Mouse (Mus musculus): ENCODE measurements around the gene Nudt3.
"Not testable (repeated sequence)": the region's sequence is repeated elsewhere in the genome, so short reads cannot be mapped to it uniquely, and the experiment has no call there.

Gene Nudt3

DNA sequence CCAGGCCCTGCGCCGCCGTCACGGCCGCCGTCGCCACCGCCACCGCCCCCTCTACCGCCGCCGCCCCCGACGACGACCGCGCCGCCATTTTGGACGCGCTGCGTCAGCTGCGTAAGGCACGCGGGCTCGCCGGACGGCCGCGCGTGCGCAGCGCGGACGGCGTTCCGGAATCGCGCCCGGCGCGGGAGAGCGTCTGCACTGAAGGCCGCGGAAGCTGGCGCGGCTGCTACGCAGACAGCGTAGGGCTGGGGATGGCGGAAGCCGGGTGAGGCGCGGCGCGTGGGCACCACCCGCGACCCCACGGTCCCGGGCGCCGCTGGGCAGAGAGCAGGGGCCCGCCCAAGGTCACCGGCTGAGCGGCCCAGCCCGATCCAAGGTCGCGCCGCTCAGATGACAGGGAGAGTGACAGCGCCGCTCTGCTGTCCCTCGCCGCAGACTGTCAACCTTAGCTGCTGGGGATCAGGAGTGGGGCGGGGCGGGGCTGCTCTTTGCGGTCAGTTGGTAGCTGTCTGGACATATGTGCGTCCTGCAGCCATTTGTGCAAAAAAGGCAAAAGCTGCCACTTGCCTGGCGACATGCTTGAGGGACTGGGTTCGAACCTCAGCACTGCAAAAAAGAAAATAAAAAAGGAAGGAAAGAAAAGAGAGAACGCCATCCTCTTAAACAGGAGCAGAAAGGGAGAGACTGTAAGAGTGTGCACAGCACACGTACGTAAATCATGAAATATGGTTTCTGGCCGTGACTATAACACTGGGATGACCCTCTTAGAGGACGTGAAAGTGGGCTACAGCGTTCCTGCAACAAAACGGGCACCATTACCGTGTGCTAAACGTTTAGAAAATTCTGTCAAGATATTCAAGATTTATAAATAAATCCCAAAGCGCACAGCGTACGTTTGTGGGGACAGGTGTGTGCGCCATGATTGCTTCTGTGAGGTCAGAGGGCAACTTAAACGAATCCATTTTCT lies at the start of gene Nudt3:
Gene Nudt3 (minus strand): TSS at position 136 of the 967 bp plus-strand sequence.
- peak; percentile 87 for DNase-seq (ENCODE audit: low spot score)

DNA sequence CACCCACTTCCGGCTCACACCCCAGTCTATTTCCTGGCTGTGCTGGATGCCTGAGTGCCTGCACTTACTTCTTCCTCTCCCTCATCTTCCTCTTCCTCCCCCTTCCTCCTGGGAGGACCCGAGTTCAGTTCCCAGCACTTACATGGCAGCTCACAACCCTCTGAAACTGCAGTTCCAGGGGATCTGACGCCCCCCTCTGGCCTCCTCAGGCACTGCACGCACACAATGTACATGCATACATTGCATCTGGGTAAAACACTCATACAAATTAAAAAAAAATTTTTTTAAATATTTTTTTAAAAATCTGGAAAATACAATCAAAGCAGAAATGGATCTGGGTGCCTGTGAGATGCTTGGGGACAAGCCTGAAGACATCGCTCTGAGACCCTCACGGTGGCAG lies 48.4 kb upstream of the Nudt3 start:
- DNase-seq (ENCODE audit: low spot score) = no peak

DNA sequence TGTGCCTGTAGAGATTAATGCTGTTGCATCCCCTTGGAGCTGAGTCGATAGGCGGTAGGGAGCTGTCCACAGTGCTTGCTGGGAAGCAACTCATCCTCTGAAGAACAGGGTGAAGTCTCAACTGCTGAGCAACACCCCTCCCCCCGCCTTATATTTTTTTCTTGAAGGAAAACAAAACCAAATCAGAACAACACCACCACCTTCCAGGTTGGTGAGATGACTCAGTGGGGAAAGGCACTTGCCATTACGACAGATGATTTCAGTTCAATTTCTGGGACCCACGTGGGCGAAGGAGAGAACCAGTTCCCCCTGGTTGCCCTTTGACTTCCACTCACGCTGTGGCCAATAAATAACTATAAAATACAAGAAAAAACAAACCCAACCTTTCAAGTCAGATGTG lies 35.5 kb upstream of the Nudt3 start:
- no peak for DNase-seq (ENCODE audit: low spot score)

DNA sequence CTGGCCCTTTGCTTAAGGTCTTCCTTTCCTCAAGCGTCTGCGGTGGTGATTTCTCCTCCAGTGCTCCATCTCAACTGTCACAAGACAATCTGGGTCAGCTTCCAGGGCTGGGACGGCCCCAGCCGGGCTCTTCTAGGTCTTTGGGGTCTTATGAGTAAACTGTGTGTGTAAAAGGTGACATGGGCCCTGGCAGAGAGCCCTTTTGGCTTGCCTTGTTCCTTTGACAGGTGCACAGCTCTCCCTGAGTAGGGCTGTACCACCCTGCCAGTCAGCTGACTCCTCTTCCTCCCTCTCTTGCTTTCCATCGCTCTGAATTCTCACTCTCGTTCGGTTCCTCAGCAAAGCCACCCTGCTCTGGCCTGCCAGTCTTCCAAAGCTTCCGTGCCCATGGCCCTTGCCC lies 33.8 kb upstream of the Nudt3 start:
- no peak for DNase-seq (ENCODE audit: low spot score)

DNA sequence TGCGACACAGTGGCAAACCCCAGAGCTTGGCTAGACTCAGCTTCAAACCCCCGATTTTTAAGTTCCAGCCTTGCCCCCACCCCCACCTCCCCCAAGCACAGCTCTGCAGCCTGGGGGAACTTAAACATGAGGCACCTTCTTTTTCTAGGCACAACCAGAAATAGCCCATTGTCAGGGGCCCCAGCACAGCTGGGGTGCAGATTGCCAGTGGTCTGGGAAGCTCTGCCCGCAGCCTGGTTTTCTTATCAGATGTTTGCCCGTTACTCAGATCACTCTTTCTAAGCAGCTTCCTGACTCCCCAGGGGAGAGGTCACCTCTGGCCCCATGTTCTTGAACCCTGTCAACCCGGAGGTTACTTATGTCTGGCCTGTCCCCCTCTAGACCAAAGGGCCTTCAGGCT lies 33.1 kb upstream of the Nudt3 start:
- DNase-seq (ENCODE audit: low spot score) = no peak

DNA sequence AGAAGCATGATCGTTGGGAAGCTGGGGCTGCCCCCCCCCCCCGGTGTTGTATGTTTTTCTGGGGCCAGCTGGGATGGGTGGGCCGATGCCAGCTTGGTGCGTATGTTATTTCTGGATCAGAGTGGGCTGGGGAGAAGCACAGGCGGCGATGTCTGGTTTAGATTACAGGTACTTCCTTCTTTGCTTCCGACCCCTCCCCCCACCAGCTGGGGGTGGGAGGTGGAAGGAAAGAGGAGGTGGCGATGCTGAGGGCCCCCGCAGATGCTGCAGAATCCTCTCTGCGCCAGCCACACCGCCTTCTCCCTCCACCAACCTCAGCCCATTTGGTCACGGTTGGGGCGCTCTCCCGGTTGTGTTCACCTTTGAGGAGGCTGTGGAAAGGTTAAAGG lies 32.7 kb upstream of the Nudt3 start:
- no peak for DNase-seq (ENCODE audit: low spot score)

DNA sequence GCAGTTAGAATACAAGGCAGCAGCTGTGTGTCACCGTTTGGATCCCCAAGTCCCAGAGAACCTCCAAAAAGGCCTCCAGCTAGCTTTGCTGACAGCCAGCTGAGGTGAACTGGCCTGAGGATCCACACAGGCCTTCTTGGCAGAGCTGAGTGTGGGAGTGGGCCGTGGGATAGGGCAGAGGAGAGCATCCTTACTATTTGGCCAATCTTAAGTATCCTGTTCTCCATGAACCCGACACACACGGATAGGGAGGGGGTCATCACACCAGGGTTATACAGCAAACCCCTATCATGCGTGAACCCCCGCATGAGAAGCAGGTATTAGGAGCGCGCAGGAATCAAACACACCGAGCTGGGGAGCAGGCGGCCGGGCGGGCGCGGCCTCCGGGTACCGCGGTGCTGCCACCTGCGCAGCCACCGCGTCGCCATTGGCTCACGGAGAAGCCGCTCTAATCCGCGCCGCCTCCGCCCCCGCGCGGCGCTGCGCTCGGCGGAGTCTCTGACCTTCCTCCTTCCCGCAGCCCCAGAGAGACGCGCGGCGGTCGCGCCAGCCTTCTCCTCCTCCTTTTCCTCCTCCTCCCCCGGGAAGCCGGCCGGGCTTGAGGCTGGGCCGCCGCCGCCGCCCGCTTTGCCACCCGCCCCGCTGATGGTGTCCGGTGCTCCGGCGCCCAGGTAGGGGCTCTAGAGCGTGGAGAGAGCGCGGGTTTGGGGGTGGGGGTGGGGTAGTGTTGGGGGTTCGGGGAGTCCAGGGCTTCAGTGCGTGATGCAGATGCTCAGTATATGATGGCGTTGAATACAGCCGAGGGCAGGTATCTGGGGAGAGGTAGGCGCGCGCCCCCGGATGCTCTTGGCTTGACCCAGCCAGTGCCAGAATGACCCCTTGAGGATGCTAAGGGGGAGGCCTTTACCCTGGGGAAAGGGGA lies 32.1 kb upstream of the Nudt3 start, which contains the start of gene Pacsin1:
Gene Pacsin1 (plus strand): TSS at position 421 of the 922 bp plus-strand sequence.
- DNase-seq (ENCODE audit: low spot score) = no peak

DNA sequence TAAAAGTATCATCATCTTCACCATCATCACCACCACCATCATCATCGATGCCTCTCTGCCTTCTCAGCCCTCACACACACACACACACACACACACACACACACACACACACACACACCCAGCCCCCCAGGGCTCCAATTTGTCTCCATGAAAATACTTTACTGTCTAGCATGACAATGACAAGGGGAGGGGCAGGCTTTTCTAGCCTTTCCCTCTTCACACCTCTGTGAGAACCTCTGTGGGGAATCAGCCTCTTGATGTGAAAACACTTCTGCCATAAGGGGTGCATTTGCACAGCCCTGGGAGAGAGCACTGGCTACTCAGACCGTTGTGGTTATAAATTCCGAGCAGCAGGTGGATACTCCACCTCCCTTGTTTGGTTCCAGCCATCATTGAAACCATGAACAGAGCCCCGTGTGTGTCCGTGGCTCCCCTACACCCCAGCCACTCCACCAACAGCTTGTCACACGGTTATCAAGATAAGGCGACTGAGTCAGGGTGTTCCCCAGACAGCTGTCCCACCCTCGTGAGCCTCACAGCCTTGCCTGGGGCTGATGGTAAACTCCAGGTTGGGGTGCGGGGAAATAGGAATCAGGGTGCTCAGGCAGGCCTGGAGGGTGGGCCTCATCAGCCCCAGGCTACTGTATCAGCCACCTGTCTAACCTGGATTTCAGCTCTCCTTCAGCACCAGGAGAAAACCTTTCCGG lies 30.1 kb upstream of the Nudt3 start:
- DNase-seq (ENCODE audit: low spot score) = no peak

DNA sequence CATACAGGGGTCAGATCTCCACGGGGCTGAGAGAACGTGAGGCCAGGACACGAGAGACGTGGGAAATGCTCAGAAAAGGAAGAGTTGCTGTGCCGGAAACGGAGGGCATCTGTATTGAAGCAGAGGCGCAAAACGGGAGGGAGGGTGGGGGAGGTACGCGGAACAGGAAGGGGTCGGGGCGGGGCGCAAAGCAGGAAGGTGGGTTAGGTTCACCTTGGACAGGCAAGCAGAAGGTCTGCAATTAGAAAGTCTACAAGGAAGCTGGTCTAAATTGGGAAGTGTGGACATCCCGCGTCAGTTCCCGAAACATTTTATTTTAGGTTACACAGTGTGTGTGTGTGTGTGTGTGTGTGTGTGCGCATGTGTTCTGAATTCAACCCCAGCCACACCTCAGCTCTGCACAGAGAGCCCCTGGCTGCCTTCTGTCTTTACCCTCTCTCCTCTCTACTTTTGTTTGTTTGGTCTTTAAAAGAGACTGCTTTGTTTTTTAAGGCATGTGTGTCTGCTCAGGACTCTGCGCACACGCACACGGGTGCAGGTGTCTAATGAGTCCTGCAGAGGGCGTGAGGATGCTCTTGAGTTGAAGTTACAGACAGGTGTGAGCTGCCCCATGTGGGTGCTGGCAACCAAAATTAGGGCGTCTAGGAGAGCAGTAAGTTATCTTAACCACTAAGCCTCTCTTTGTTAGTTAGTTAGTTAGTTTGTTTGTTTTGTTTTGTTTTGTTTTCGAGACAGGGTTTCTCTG lies 28.9 kb upstream of the Nudt3 start:
- DNase-seq (ENCODE audit: low spot score) = no peak

DNA sequence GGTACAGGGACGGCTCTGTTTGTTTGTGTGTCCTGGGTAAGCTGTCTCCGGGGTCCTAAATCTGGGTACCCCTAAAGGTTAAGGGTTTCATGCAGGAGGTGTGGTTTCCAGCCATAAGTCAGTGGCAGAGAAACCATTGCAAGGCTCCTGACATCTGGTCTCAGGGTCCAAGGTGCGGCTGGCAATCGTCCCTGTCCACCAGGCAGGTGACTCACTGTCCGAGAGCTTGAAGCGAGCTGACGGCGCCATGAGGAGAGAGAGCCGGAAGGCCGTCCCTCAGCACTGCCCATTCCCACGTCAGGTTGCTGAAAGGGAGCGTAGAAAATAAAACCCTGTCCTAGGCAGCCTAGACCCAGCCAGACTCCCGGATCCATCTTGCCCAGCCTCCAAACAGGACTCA lies 27.3 kb upstream of the Nudt3 start:
- no peak for DNase-seq (ENCODE audit: low spot score)

DNA sequence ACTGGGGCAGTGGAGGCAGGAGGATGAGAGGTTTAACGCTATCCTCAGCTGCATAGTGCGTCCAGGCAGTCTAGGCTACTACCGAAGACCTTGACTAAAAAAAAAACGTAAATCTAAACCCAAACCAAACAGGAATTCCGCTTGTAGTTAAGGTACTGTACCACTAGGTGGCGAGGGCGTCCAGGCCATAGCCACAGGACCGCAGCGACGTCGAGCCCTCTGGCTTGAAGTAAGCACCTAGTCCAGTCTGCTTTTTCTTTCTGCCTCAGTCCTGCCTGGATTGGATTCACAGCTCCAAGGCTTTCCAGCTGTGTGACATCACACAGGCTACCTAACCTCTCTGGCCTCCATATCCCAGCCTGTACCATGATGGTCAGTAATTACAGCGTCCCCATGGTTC lies 26.9 kb upstream of the Nudt3 start:
- DNase-seq (ENCODE audit: low spot score) = peak; percentile 55

DNA sequence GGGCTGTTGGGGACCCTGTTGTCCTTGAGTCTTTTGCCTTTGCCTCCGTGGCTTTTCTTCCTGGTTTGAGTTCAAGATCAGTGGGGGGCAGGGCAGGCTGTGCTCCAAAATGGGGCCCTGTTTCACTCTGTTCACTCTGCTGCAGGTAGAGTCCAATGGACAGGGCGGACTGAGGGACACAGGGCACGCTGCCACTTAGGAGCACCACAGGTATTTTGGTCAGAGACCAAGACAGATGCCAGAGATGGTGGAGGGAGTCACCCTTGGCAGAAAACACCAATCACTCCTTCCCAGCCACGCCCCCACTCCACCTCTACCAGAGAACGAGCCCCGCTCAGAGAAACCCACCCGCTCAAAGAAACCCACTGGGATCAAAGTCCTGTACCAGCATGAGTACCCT lies 22.5 kb upstream of the Nudt3 start:
- DNase-seq (ENCODE audit: low spot score) = no peak

DNA sequence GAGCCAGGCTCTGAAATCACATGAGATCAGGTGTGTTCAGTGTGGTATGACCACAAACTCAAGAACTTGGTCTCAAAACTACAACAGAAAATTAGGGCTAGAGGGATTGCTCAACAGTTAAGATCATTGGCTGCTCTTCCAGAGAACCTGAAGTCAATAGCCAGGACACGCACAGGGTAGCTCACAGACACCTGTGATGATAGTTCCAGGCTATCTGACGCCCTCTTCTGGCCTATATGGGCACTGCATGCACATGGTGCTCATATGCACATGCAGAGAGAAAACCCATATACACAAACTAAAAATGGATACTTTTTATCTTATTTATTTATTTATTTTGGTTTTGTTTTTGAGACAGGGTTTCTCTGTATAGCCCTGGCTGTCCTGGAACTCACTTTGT lies 21.3 kb upstream of the Nudt3 start:
- DNase-seq (ENCODE audit: low spot score) = no peak

DNA sequence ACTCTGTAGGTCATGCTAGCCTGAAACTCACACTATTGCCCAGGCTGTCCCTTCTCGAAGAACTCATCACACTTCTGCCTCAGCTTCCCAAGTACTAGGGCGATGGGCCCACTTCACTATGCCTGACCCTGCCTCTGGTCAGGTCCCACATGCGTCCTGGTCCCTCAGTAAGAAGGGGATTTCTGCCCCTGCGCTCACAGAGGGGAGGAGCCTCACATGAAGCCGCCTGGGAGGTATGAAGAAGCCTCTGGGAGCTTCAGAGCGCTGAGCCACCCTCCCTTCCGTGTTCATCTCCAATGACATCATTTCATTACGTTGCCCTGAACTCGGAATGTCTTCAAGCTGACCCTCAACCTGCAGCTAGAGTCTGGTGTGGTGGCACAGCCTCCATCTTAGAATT lies 20.5 kb upstream of the Nudt3 start:
- no peak for DNase-seq (ENCODE audit: low spot score)

DNA sequence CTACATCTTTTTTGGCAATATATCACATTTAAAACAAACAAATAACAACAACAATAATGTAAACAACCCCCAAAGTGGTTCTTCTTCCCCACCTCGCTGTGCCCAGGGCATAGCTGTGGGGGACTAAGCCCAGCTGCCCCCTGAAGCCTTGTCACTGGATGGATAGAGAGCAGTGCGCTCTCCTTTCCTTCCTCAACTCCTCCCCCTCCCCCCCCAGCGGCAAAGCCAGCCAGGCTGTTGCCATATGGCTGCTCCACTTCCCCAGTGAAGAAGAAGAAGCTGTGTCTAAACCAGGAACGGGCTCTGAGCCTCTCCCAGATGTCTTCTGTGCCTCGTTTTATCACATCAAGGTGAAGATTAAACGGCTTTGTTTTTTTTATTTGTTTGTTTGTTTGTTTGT lies 19.8 kb upstream of the Nudt3 start:
- no peak for DNase-seq (ENCODE audit: low spot score)

DNA sequence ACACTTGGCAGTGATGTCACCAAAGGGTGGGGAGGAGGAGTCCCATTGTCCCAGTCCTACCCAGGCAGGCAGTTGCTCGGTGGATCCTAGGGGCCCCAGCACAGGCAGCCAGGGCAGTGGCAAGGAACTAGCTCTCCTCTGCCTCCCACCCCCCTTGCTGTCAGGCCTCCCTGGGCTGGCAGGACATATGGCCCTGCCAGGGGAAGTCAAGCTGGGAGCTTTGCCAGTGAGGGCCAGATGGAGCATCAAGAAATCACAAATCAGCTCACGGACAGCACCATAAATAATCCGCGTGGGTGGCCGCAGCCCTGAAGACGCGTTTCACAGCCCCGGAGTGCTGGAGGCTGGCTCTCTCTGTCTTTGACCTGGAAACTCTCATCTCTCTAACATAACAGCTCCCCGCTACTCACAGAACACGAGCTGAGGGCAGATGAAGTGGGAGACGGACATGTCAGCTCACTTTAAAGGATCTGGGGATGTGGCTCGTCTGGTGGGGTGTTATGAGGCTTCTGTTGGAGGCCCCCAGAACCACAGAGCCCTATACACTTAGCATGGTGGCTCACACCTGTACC lies 19.3 kb upstream of the Nudt3 start:
- no peak for DNase-seq (ENCODE audit: low spot score)

DNA sequence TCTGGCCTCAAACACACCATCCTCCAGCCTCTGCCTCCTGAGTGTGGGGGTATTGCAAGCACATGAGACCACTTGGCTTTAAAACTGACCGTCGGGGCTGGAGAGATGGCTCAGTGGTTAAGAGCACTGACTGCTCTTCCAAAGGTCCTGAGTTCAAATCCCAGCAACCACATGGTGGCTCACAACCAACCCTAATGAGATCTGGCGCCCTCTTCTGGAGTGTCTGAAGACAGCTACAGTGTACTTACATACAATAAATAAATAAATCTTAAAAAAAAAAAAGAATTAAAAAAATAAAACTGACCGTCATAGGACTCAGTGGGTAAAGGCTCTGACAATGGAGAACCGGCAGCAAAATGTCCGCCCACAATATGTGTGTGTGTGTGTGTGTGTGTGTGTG lies 16.6 kb upstream of the Nudt3 start:
- DNase-seq (ENCODE audit: low spot score) = not testable (repeated sequence)

DNA sequence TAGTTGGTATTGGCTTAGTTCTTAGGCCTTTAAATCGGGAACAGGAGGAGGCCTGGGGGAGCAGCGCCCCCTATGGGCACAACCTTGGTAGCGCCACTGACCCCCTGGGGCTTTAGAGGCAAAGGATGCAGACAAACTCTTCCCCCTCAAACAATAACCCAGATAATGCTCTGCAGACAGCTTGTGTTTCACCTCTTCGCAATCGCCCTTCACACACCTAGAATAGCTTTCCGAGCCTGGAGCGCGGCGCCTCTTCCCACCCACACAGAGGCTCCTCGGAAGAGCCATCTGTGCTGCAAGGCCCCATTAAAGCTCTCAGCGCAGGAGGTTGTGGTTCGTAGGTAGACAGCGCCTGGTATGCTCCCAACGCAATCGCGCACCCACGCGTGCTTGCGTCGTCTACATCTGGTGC lies 15.6 kb upstream of the Nudt3 start:
- DNase-seq (ENCODE audit: low spot score) = no peak

DNA sequence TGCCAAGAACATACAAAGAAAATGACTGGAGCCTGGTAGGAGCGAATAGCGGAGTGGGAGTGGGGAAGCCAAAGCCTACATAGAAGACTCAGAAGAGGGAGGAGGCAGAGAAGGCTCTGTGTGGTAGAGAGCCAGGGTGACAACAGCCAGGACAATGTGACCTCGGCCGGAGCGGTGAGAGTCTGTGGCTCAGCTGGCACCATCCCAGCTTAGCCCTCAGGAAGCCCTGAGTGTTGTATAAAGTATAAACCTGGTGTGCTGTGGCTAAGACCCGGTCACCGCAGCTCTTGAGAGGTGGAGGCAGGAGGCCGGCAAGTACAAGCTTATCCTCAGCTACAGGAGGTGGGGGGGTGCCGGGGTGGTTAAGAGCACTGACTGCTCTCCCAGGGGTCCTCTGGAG lies 14.0 kb upstream of the Nudt3 start:
- DNase-seq (ENCODE audit: low spot score) = no peak

DNA sequence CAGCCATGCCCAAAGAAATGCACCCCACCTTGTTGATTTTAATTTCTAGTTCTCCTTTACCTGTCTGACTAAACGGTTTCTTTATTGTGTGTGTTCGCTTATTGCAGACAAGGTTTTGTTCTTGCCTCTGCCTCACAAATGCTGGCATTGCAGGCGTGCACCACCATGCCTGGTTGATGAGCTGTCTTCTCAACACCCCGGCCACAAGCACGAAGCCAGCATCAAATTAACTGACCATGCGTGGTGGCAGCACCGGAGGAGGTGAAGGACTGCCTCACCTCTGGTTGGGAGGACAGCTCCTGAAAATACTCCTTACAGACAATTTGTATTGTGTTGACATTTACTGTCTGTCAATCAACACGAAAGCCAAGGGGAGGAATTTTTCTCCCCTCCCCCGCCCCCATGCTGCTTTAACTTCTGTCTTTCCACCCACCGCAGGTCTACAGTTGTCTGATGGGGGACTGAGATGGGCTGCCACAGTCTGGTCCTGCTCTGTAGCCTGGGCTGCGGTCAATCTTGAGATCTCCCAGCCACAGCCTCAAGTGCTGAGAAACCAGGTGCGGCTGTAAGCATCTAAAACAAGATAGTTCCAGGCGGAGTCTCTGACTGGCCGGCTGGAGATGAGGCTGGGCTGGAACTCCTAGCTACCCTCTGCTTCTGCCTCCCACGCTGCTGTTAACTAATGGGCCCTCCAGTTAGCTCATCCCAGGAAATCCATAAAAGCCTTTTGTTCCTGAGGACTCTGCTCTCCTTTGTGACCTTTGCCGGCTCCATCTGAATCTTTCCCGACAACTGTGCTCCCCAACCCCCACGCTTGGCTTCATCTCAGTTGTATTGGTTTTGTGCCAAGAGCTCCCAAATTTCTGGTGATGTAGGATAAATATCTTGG lies 13.1 kb upstream of the Nudt3 start, which contains the start of gene Rps10:
Gene Rps10 (minus strand): TSS at position 538 of the 889 bp plus-strand sequence.
- no peak for DNase-seq (ENCODE audit: low spot score)

Data from urinary bladder, postnatal 25 days (tissue).